Mouse (Mus musculus) heart, embryonic 14.5 days (tissue): ENCODE results near the gene Commd9. TPM values are rescaled to one million over a fixed set of nuclear protein-coding genes. Genes with fewer than 3 reads are reported as not detected.

Experiments
- ATAC-seq: fragments of 200-750 bp; cut with Nextera tagmentation; 2 replicates; pipeline ENCODE4 v1.8.0; 2017; ENCODE audit warnings: low read depth, moderate TSS enrichment; ENCODE audit not compliant: insufficient number of reproducible peaks, insufficient read depth, low FRiP score
- H3K27ac ChIP-seq, 2 experiments: fragments of 200-500 bp in 1 of 2; fragments of 300-500 bp in 1 of 2; sonication (generic) in 1 of 2; replicated peaks in 1 of 2; 2 replicates each; pipeline ENCODE4 v1.5.1; 2012 to 2014; ENCODE audit warnings: low read depth in 2 of 2, low read length in 2 of 2, control low read depth in 1 of 2, mild to moderate bottlenecking in 1 of 2, mixed read lengths in 1 of 2; ENCODE audit not compliant: control insufficient read depth in 1 of 2, insufficient read depth in 1 of 2
- H3K27me3 ChIP-seq: fragments of 300-500 bp; sonication (generic); 2 replicates; pipeline ENCODE4 v1.6.1; 2014; ENCODE audit warnings: mild to moderate bottlenecking, low read length, control low read depth; ENCODE audit not compliant: control insufficient read depth, insufficient read depth
- H3K36me3 ChIP-seq: fragments of 300-500 bp; sonication (generic); 2 replicates; pipeline ENCODE4 v1.6.1; 2014; ENCODE audit warnings: mild to moderate bottlenecking, control low read depth, low read length, mixed read lengths; ENCODE audit not compliant: control insufficient read depth, insufficient read depth
- H3K4me1 ChIP-seq, 2 experiments: fragments of 200-500 bp in 1 of 2; fragments of 300-500 bp in 1 of 2; sonication (generic) in 1 of 2; 2 replicates each; pipeline ENCODE4 v1.6.1; 2012 to 2014; ENCODE audit warnings: low read length in 2 of 2, control low read depth in 1 of 2, mixed read lengths in 1 of 2; ENCODE audit not compliant: control insufficient read depth in 2 of 2, insufficient read depth in 2 of 2
- H3K4me2 ChIP-seq: fragments of 300-500 bp; sonication (generic); 2 replicates; pipeline ENCODE4 v1.6.1; 2014; ENCODE audit warnings: mild to moderate bottlenecking, low read length
- H3K4me3 ChIP-seq, 2 experiments: fragments of 200-500 bp in 1 of 2; fragments of 300-500 bp in 1 of 2; sonication (generic) in 1 of 2; 2 replicates each; pipeline ENCODE4 v1.5.1; 2012 to 2014; ENCODE audit warnings: low read length in 2 of 2, mild to moderate bottlenecking in 2 of 2, control low read depth in 1 of 2, low read depth in 1 of 2, moderate library complexity in 1 of 2; ENCODE audit not compliant: control insufficient read depth in 1 of 2, insufficient read depth in 1 of 2
- H3K9ac ChIP-seq: fragments of 300-500 bp; sonication (generic); 2 replicates; pipeline ENCODE4 v1.6.1; 2014; ENCODE audit warnings: mild to moderate bottlenecking, low read length
- H3K9me3 ChIP-seq: fragments of 300-500 bp; sonication (generic); 2 replicates; pipeline ENCODE4 v1.6.1; 2016; ENCODE audit warnings: low read length, control low read depth; ENCODE audit not compliant: control insufficient read depth
- WGBS: fragments of 180-500 bp; shearing (Covaris S2); extraction: QIAGEN DNeasy Blood & Tissue Kit; methylation state at CpG from one replicate; pipeline ENCODE4 v1.1.7; 2014; 5-methylcytosine and 5-hydroxymethylcytosine counted together
- polyA plus RNA-seq: library from polyadenylated mRNA; unstranded; fragments of >200 nt; fragmentation: Nextera tagmentation; extraction: Ambion mirVana; gene quantifications from 2 replicates; pipeline ENCODE4 v1.2.1, GENCODE M21; 2014

The Commd9 gene
- polyA plus RNA-seq, 1 experiment from 2014 or later: 57.8 TPM

DNA sequence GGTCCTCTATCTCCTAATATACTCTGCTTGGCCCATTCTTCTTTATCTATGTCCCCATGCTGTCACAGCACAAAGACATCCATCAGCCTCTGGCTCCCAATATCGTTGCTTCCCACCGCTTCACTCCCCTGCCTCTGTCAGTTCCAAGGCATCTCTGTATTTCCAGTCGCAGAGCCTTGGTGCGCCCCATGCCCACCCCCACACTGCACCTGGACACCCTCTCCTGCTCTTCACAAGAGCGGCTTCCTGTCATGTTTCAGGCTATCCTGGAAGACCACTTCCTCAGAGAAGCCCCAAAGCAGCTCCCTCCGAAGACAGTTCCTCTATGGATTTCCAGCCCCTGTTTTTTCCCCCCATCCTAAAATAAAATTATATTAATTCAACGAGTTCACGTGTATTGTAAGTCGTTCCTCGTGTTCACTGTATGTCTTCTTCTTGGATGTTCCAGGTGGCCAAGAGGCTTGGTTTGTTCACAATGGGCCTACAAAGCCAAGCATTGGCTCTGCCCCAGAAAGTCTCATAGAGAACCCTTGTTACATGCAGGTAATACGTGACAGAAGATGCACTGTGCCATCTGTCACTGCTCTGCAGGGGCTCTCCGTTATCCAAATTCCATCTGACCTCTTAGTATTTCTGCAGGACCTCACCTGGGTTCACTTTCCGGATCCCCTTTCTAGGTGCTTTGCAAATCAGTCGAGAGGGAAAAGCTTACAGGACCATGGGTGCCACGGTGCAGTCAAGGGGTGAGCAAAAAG is 23.5 kb downstream of the Commd9 start:
- Histone ChIP-seq H3K4me2 (no peak overlapping the region), H3K27ac (no peak overlapping the region), H3K4me3 (no peak overlapping the region), H3K27me3 (no peaks in the 10 kb centered on the region), H3K4me1 (peaks cover 0 to 3% of the 10 kb centered on the region in 2 experiments; a peak in 1 of 4 replicates), H3K9me3 (0 out of 2 replicates have a peak, but pooled peaks cover 3% of the 10 kb centered on the region), H3K36me3 (no peaks in the 10 kb centered on the region), H3K9ac (no peak overlapping the region)
- 87% methylated on average over 15 of the region's 15 CpGs for WGBS
- ATAC-seq: no peak

DNA sequence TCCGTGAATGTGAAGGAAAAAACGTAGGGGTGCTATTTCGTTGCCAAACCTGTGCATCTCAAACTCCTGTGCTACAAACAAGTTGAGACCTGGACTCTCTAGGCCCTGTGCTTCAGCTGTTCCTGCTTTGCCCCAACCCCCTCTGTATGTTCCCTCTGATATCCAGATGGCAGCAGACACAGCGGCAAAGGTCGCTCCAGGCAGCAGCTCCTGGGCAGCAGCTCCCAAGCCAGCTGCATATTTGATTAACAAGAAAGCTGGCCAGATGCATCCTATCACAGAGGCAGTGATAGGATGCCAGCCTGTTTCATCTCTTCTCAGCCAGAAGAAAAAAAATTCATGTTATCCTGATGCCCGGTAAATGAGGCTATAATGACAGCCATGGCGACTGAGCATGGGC is 32.5 kb downstream of the Commd9 start:
- no peaks in the 10 kb centered on the region for H3K9me3 ChIP-seq
- H3K4me3 ChIP-seq: no peak overlapping the region
- WGBS: 70% methylated on average over 7 of the region's 7 CpGs
- no peak overlapping the region for H3K9ac ChIP-seq
- no peak overlapping the region for H3K4me2 ChIP-seq
- peaks cover 0 to 5% of the 10 kb centered on the region in 2 experiments; a peak in 1 of 4 replicates for H3K4me1 ChIP-seq
- ATAC-seq: no peak
- H3K36me3 ChIP-seq: no peaks in the 10 kb centered on the region
- no peak overlapping the region for H3K27ac ChIP-seq
- H3K27me3 ChIP-seq: no peaks in the 10 kb centered on the region

DNA sequence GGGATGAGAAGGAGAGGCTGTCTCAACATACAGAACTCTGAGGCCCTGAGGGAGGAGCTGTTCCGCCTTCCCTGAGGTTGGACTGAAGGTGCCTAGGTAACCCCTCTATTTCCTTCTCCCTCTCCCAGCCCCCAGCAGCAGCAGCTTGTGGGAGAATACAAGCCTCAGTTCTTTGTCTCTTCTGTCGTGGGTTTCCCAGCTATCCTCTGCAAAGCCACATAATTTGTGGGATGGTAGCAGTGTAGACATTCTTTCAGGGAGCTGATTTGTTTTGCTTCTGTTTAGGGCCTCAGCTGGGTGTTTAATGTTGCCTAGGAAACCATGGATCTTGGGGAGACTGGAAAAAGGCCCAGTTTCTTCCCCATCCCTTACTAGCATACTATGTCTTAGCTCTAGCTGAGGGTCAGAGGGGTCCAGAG is 34.1 kb downstream of the Commd9 start:
- ATAC-seq: no peak
- H3K27me3 ChIP-seq: no peaks in the 10 kb centered on the region
- no peak overlapping the region for H3K4me2 ChIP-seq
- H3K9me3 ChIP-seq: no peaks in the 10 kb centered on the region
- peaks cover 0 to 5% of the 10 kb centered on the region in 2 experiments; a peak in 1 of 4 replicates for H3K4me1 ChIP-seq
- no peaks in the 10 kb centered on the region for H3K36me3 ChIP-seq
- no peak overlapping the region for H3K27ac ChIP-seq
- no peak overlapping the region for H3K4me3 ChIP-seq
- H3K9ac ChIP-seq: no peak overlapping the region
- 69% methylated on average over 2 of the region's 2 CpGs for WGBS

DNA sequence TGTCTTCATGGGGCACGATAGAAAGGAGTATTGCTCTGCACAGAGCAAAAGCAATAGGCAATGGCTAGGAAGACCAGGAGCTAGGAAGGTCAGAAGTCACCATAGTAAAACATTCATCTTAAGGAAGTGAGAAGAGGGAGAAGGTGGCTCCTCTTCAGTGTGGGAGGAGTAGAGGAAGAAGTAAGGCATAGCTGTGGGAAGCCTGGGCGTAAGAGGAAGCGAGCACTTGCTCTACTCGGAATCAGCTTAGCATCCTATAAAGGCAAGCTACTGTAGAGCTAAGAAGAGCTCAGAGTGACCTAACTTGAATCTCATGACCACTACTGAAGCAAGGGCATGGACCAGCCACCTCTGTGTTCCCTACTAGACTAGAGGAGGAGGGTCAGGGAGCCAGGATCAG is 36.3 kb downstream of the Commd9 start:
- no peak for ATAC-seq
- 84% methylated on average over 4 of the region's 4 CpGs for WGBS
- Histone ChIP-seq H3K4me1 (peaks cover 0 to 5% of the 10 kb centered on the region in 2 experiments; a peak in 1 of 4 replicates), H3K9ac (no peak overlapping the region), H3K9me3 (no peaks in the 10 kb centered on the region), H3K27me3 (no peaks in the 10 kb centered on the region), H3K4me3 (no peak overlapping the region), H3K4me2 (no peak overlapping the region), H3K36me3 (no peaks in the 10 kb centered on the region), H3K27ac (no peak overlapping the region)

DNA sequence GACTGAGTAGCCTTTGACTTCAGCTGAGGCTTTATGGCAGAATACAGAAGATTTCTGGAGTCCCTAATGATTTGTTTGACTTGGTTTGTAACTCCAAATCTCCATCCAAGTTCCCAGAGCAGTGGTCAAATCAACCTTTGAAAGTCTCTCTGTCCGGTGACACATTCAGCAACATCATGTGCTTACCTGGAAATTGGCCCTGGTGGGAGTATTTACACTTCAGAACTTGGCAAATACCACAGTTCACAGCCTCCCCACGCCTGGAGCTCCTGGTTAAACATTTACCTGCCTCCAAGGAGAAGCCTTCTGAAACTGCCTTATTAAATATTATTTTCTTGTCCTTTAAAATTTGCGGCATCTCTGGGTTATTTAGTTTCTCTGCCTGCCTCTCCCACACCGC is 37.1 kb downstream of the Commd9 start:
- no peak for ATAC-seq
- Histone ChIP-seq H3K27ac (no peak overlapping the region), H3K4me3 (no peak overlapping the region), H3K9ac (no peak overlapping the region), H3K36me3 (no peaks in the 10 kb centered on the region), H3K4me1 (peaks cover 0 to 5% of the 10 kb centered on the region in 2 experiments; a peak in 1 of 4 replicates), H3K4me2 (no peak overlapping the region), H3K27me3 (no peaks in the 10 kb centered on the region), H3K9me3 (no peaks in the 10 kb centered on the region)
- WGBS: 80% methylated on average over 4 of the region's 4 CpGs

DNA sequence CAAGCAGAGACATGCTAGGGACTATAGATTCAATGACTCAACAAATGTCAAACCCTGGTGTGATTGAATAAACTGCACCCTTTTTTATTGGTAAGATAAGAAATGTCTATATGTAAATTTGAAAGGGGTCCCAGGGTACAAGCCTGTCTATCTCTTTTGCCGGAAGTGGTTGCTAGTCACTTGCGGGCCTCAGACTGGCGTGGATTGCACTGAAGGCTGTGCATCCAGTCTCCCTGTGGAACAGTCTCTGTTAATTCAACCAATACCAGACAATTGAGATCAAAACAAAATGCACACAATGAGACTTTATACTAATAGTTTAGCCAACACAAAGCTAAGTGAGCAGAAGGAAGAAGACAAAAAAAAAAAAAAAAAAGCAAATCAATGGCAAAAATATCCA is 39.1 kb downstream of the Commd9 start:
- no peak overlapping the region for H3K4me2 ChIP-seq
- H3K27ac ChIP-seq: no peak overlapping the region
- no peaks in the 10 kb centered on the region for H3K36me3 ChIP-seq
- H3K27me3 ChIP-seq: no peaks in the 10 kb centered on the region
- no peaks in the 10 kb centered on the region for H3K9me3 ChIP-seq
- ATAC-seq: no peak
- no peaks in the 10 kb centered on the region for H3K4me1 ChIP-seq
- H3K9ac ChIP-seq: no peak overlapping the region
- no peak overlapping the region for H3K4me3 ChIP-seq
- WGBS: 85% methylated on average over 3 of the region's 3 CpGs

DNA sequence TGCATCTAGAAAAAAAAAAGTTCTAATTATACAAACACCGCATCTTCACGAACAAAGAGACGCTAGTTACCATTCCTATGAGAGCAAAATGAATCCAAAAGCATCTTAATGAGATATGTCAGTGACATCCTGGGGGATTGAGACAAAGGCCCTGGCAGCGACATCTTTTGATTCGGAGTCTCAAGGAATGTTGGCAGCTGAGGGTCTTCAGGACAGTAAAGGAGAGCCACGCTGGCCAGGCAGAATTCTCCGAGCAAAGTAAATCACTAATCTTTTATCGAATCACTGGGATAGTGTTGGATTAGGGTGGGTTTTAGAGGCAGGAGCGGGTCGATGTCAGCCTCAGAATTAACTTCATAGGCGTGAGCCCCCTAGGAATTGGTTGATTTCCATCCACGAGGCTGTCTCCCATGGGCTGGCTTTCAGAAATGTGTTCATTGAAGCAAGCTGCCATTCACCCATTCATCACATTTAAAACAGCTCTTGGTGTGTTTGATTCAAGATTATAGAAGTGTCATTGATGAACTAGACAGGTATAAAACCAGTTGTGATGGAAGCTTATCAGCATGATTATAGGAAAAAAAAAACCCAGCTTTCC is 39.6 kb downstream of the Commd9 start:
- ATAC-seq: no peak
- WGBS: 85% methylated on average over 12 of the region's 12 CpGs
- H3K4me1 ChIP-seq: no peaks in the 10 kb centered on the region
- H3K27me3 ChIP-seq: no peaks in the 10 kb centered on the region
- H3K4me3 ChIP-seq: no peak overlapping the region
- H3K36me3 ChIP-seq: no peaks in the 10 kb centered on the region
- no peaks in the 10 kb centered on the region for H3K9me3 ChIP-seq
- no peak overlapping the region for H3K4me2 ChIP-seq
- no peak overlapping the region for H3K27ac ChIP-seq
- H3K9ac ChIP-seq: no peak overlapping the region
